Mouse (Mus musculus) MEL (cell line): ENCODE results near the gene Fbxo41. TPM values are rescaled to one million over a fixed set of nuclear protein-coding genes. Genes with fewer than 3 reads are reported as not detected.

ENCODE experiments used
- DNase-seq: peaks from one replicate; pipeline ENCODE4 v3.0.0; 2011; ENCODE audit warnings: low read depth, low spot score
- H3K27ac ChIP-seq: 2 replicates; pipeline ENCODE4 v1.5.1; 2012; ENCODE audit warnings: low read depth, mild to moderate bottlenecking, control low read depth, low read length, moderate library complexity; ENCODE audit not compliant: control insufficient read depth
- H3K27me3 ChIP-seq, 2 experiments: fragments of 150-350 bp in 1 of 2; sonication (generic) in 1 of 2; 2 replicates each; pipeline ENCODE4 v1.6.1; 2012; ENCODE audit warnings: low read length in 2 of 2, mild to moderate bottlenecking in 2 of 2, improper control_type of control experiment in 1 of 2, moderate library complexity in 1 of 2; ENCODE audit not compliant: insufficient read depth in 2 of 2, control insufficient read depth in 1 of 2
- H3K36me3 ChIP-seq, 2 experiments: 2 replicates each; pipeline ENCODE4 v1.6.1; 2012 to 2014; ENCODE audit warnings: low read length in 2 of 2, improper control_type of control experiment in 1 of 2, inconsistent platforms in 1 of 2, mild to moderate bottlenecking in 1 of 2; ENCODE audit not compliant: insufficient read depth in 2 of 2, control insufficient read depth in 1 of 2
- H3K4me1 ChIP-seq, 2 experiments: fragments of 150-350 bp in 1 of 2; sonication (generic) in 1 of 2; 2 replicates each; pipeline ENCODE4 v1.6.1; 2012; ENCODE audit warnings: low read length in 2 of 2, improper control_type of control experiment in 1 of 2, mild to moderate bottlenecking in 1 of 2; ENCODE audit not compliant: insufficient read depth in 2 of 2, control insufficient read depth in 1 of 2
- H3K4me3 ChIP-seq, 2 experiments: fragments of 150-350 bp in 1 of 2; sonication (generic) in 1 of 2; 2 replicates each; pipeline ENCODE4 v1.5.1; 2012; ENCODE audit warnings: low read depth in 2 of 2, low read length in 2 of 2, mild to moderate bottlenecking in 2 of 2, moderate library complexity in 2 of 2, control low read depth in 1 of 2, improper control_type of control experiment in 1 of 2; ENCODE audit not compliant: control insufficient read depth in 1 of 2, insufficient read depth in 1 of 2
- H3K79me2 ChIP-seq: 2 replicates; pipeline ENCODE4 v1.6.1; 2012; ENCODE audit warnings: mild to moderate bottlenecking, low read length, moderate library complexity; ENCODE audit not compliant: control insufficient read depth, poor library complexity, insufficient read depth
- H3K9ac ChIP-seq: 2 replicates; pipeline ENCODE4 v1.6.1; 2012; ENCODE audit warnings: low read depth, mild to moderate bottlenecking, control low read depth, low read length, moderate library complexity; ENCODE audit not compliant: control insufficient read depth, poor library complexity, severe bottlenecking
- H3K9me3 ChIP-seq: fragments of 150-350 bp; sonication (generic); replicated peaks from 2 replicates; pipeline ENCODE4 v1.6.1; 2012; ENCODE audit warnings: mild to moderate bottlenecking, low read length, improper control_type of control experiment, moderate library complexity; ENCODE audit not compliant: insufficient read depth
- BHLHE40 ChIP-seq: IDR thresholded peaks from 2 replicates; pipeline ENCODE4 v1.6.1; 2012; ENCODE audit warnings: low read depth, mild to moderate bottlenecking, inconsistent platforms, low read length, improper control_type of control experiment, borderline replicate concordance
- CTCF ChIP-seq, 3 experiments: IDR thresholded peaks in 2 of 3; conservative IDR thresholded peaks in 1 of 3; 2 replicates each; pipeline ENCODE4 v1.5.1; 2011 to 2012; ENCODE audit warnings: low read length in 3 of 3, low read depth in 2 of 3, mild to moderate bottlenecking in 2 of 3, improper control_type of control experiment in 1 of 3, inconsistent platforms in 1 of 3, mixed read lengths in 1 of 3, moderate library complexity in 1 of 3; ENCODE audit not compliant: control insufficient read depth in 1 of 3, insufficient read depth in 1 of 3, poor library complexity in 1 of 3, severe bottlenecking in 1 of 3
- EP300 ChIP-seq, 2 experiments: IDR thresholded peaks; 2 replicates each; pipeline ENCODE4 v1.6.1; 2011; ENCODE audit warnings: improper control_type of control experiment in 2 of 2, low read length in 2 of 2, low read depth in 1 of 2, mild to moderate bottlenecking in 1 of 2
- GABPA ChIP-seq: IDR thresholded peaks from 2 replicates; pipeline ENCODE4 v1.6.1; 2012; ENCODE audit warnings: low read depth, mild to moderate bottlenecking, inconsistent platforms, low read length, improper control_type of control experiment, moderate library complexity
- HCFC1 ChIP-seq: IDR thresholded peaks from 2 replicates; pipeline ENCODE4 v1.6.1; 2012; ENCODE audit warnings: low read depth, mild to moderate bottlenecking, inconsistent platforms, low read length, improper control_type of control experiment, moderate library complexity
- MAX ChIP-seq: IDR thresholded peaks from 2 replicates; pipeline ENCODE4 v1.6.1; 2011; ENCODE audit warnings: low read length, improper control_type of control experiment
- MAZ ChIP-seq: IDR thresholded peaks from 2 replicates; pipeline ENCODE4 v1.6.1; 2012; ENCODE audit warnings: low read depth, mild to moderate bottlenecking, inconsistent platforms, low read length, improper control_type of control experiment
- MXI1 ChIP-seq: IDR thresholded peaks from 2 replicates; pipeline ENCODE4 v1.6.1; 2011; ENCODE audit warnings: mild to moderate bottlenecking, low read depth, low read length, improper control_type of control experiment
- NELFE ChIP-seq: IDR thresholded peaks from 2 replicates; pipeline ENCODE4 v1.6.1; 2011; ENCODE audit warnings: low read depth, low read length, improper control_type of control experiment
- POLR2A ChIP-seq, 2 experiments: IDR thresholded peaks; 2 replicates each; pipeline ENCODE4 v1.6.1; 2011 to 2012; ENCODE audit warnings: low read length in 2 of 2, mild to moderate bottlenecking in 2 of 2, control low read depth in 1 of 2, improper control_type of control experiment in 1 of 2, low read depth in 1 of 2, moderate library complexity in 1 of 2; ENCODE audit not compliant: control insufficient read depth in 1 of 2, insufficient read depth in 1 of 2, poor library complexity in 1 of 2
- POLR2AphosphoS2 ChIP-seq: IDR thresholded peaks from 2 replicates; pipeline ENCODE4 v1.6.1; 2011; ENCODE audit warnings: low read length, improper control_type of control experiment
- RAD21 ChIP-seq: IDR thresholded peaks from 2 replicates; pipeline ENCODE4 v1.6.1; 2011; ENCODE audit warnings: mild to moderate bottlenecking, low read depth, low read length, improper control_type of control experiment
- SMC3 ChIP-seq: IDR thresholded peaks from 2 replicates; pipeline ENCODE4 v1.6.1; 2011; ENCODE audit warnings: low read depth, low read length, improper control_type of control experiment
- TCF12 ChIP-seq: IDR thresholded peaks from 2 replicates; pipeline ENCODE4 v1.6.1; 2014; ENCODE audit warnings: low read depth, mild to moderate bottlenecking, inconsistent platforms, low read length, improper control_type of control experiment, moderate library complexity
- ZC3H11A ChIP-seq: IDR thresholded peaks from 2 replicates; pipeline ENCODE4 v1.6.1; 2012; ENCODE audit warnings: low read depth, mild to moderate bottlenecking, inconsistent platforms, low read length, improper control_type of control experiment
- ZNF384 ChIP-seq: IDR thresholded peaks from 2 replicates; pipeline ENCODE4 v1.6.1; 2012; ENCODE audit warnings: low read depth, mild to moderate bottlenecking, inconsistent platforms, low read length, improper control_type of control experiment
- polyA plus RNA-seq, 2 experiments: library from polyadenylated mRNA; stranded (reverse) in 1 of 2; unstranded in 1 of 2; fragments of >175 nt in 1 of 2; fragments of >200 nt in 1 of 2; gene quantifications; 2 replicates each; pipeline versions ENCODE4 v1.2.1 to v1.2.4; 2012; ENCODE audit warnings: low replicate concordance in 2 of 2, low read depth in 1 of 2; ENCODE audit not compliant: insufficient read length in 2 of 2, insufficient read depth in 1 of 2, missing spikeins in 1 of 2
- total RNA-seq: library from RNA; depleted of rRNA; stranded (reverse); fragments of 300-350 nt; gene quantifications from 2 replicates; pipeline ENCODE4 v1.2.3, GENCODE M21; 2012

The Fbxo41 gene
- total and polyA plus RNA-seq, 3 experiments, result 0.01 to 0.04 TPM; not detected in 1

DNA sequence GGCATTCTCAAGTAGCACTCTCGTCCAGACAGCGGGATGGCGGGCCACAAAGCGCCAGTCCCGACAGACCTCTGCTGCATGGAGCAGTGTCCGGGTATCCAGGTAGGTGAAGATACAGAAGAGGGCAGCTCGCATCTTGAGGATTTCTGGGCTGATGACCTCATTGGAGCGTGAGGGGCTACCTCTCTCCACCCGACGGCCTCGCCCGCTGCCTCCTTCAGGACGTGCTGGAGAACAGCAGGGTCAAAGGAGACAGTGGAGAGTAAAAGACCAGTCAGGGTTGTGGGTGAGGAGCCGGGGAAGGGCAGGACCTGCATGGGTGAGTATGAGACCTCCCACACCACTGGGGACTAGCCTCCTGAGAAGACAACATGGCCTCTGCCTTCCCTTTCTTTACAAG lies 24.4 kb downstream of the Fbxo41 start:
- no peaks in the 10 kb centered on the region for H3K36me3 ChIP-seq
- no peaks in the 10 kb centered on the region for H3K4me1 ChIP-seq
- no peaks in the 10 kb centered on the region for H3K27me3 ChIP-seq
- no peaks in the 10 kb centered on the region for H3K9me3 ChIP-seq
- TF ChIP-seq MAX (no peak), BHLHE40 (no peak), RAD21 (no peak), MAZ (no peak), HCFC1 (no peak), ZNF384 (no peak), POLR2A (IDR thresholded peaks at IDR 0.05; ENCODE audit: control insufficient read depth in 1 of 2, insufficient read depth in 1 of 2, low read depth in 1 of 2, low read length in 2 of 2, poor library complexity in 1 of 2) (no peak), GABPA (no peak), CTCF (IDR thresholded peaks at IDR 0.05 in 2 of 3, conservative IDR thresholded peaks at IDR 0.05 in 1 of 3; ENCODE audit: control insufficient read depth in 1 of 3, insufficient read depth in 1 of 3, low read depth in 2 of 3, low read length in 3 of 3, poor library complexity in 1 of 3, severe bottlenecking in 1 of 3) (no peak), MXI1 (no peak)
- no peak overlapping the region for H3K4me3 ChIP-seq
- H3K27ac ChIP-seq, result no peak overlapping the region
- H3K9ac ChIP-seq, result no peak overlapping the region
- H3K79me2 ChIP-seq, result no peaks in the 10 kb centered on the region
- no peak for DNase-seq

- no peaks in the 10 kb centered on the region for H3K36me3 ChIP-seq
- no peaks in the 10 kb centered on the region for H3K27me3 ChIP-seq
- DNase-seq, result peak; percentile 42
- H3K4me1 ChIP-seq, result no peaks in the 10 kb centered on the region
- no peak overlapping the region for H3K27ac ChIP-seq
- no peak overlapping the region for H3K4me3 ChIP-seq
- no peak overlapping the region for H3K9ac ChIP-seq
- TF ChIP-seq HCFC1 (no peak), CTCF (IDR thresholded peaks at IDR 0.05 in 2 of 3, conservative IDR thresholded peaks at IDR 0.05 in 1 of 3; ENCODE audit: control insufficient read depth in 1 of 3, insufficient read depth in 1 of 3, low read depth in 2 of 3, low read length in 3 of 3, poor library complexity in 1 of 3, severe bottlenecking in 1 of 3) (peak; percentile 65 to 84 (median 70)), NELFE (no peak), EP300 (IDR thresholded peaks at IDR 0.05; ENCODE audit: low read depth in 1 of 2, low read length in 2 of 2) (no peak), POLR2AphosphoS2 (no peak), ZC3H11A (0 out of 2 replicates have a peak, but pooled peaks have one; percentile 15), TCF12 (no peak), SMC3 (peak; percentile 68), RAD21 (peak; percentile 36)
- no peaks in the 10 kb centered on the region for H3K79me2 ChIP-seq
- no peaks in the 10 kb centered on the region for H3K9me3 ChIP-seq
Measured at GRCm38 (mm10) chr6:85477366-85477917, 25.4 kb downstream of the Fbxo41 start.
